Mouse (Mus musculus) intestine, embryonic 16.5 days (tissue): ENCODE results near the gene Dgcr8. TPM values are rescaled to one million over a fixed set of nuclear protein-coding genes. Genes with fewer than 3 reads are reported as not detected.
A peak's percentile ranks its signal among the peaks of the same experiment; 100 is the strongest.
"Not testable (repeated sequence)": the region's sequence is repeated elsewhere in the genome, so short reads cannot be mapped to it uniquely, and the experiment has no call there.

Experiments
- ATAC-seq: fragments of 200-750 bp; cut with Nextera tagmentation; 2 replicates; pipeline ENCODE4 v1.8.0; 2017; ENCODE audit warnings: moderate TSS enrichment, moderate library complexity
- H3K27ac ChIP-seq: fragments of 300-500 bp; sonication (generic); 2 replicates; pipeline ENCODE4 v1.5.1; 2014; ENCODE audit warnings: mild to moderate bottlenecking, low read length
- H3K27me3 ChIP-seq: fragments of 300-500 bp; sonication (generic); replicated peaks from 2 replicates; pipeline ENCODE4 v1.6.1; 2014; ENCODE audit warnings: low read length, control low read depth, mixed read lengths; ENCODE audit not compliant: control insufficient read depth, insufficient read depth
- H3K36me3 ChIP-seq: fragments of 300-500 bp; sonication (generic); 2 replicates; pipeline ENCODE4 v1.6.1; 2014; ENCODE audit warnings: low read length, control low read depth; ENCODE audit not compliant: control insufficient read depth, insufficient read depth
- H3K4me1 ChIP-seq: fragments of 300-500 bp; sonication (generic); 2 replicates; pipeline ENCODE4 v1.6.1; 2014; ENCODE audit warnings: low read length, control low read depth, mixed read lengths; ENCODE audit not compliant: control insufficient read depth, insufficient read depth
- H3K4me2 ChIP-seq: fragments of 300-500 bp; sonication (generic); 2 replicates; pipeline ENCODE4 v1.6.1; 2014; ENCODE audit warnings: low read depth, low read length, control low read depth
- H3K4me3 ChIP-seq: fragments of 300-500 bp; sonication (generic); 2 replicates; pipeline ENCODE4 v1.5.1; 2014; ENCODE audit warnings: mild to moderate bottlenecking, low read length
- H3K9ac ChIP-seq: fragments of 300-500 bp; sonication (generic); 2 replicates; pipeline ENCODE4 v1.6.1; 2014; ENCODE audit warnings: low read depth, low read length
- H3K9me3 ChIP-seq: fragments of 300-500 bp; sonication (generic); 2 replicates; pipeline ENCODE4 v1.6.1; 2016; ENCODE audit warnings: low read length, control low read depth; ENCODE audit not compliant: control insufficient read depth
- WGBS: fragments of 180-500 bp; shearing (Covaris S2); extraction: QIAGEN DNeasy Blood & Tissue Kit; methylation state at CpG from one replicate; pipeline ENCODE4 v1.1.7; 2014; 5-methylcytosine and 5-hydroxymethylcytosine counted together
- polyA plus RNA-seq: library from polyadenylated mRNA; unstranded; fragments of >200 nt; fragmentation: Nextera tagmentation; extraction: Ambion mirVana; gene quantifications from 2 replicates; pipeline ENCODE4 v1.2.1, GENCODE M21; 2015

Dgcr8 gene
- polyA plus RNA-seq, 1 experiment from 2014 or later = 18.9 TPM

DNA sequence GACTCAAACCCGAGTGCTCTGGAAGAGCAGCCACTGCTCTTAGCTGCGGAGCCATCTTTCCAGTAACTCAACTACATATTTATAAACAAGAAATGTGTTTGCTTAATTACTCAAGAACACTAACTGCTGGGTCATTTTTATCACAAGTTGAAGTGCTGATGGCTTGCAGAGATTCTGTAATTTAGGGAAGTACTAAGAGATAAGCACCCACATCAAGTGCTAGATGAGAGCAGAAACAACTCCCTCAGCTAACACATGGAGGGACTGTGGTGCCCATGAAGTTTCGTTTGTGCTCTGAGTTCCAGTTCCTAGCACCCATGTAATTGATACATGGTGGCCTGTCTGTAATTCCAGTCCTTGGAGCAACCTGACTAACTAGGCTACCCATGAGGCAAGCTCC lies 29.9 kb upstream of the Dgcr8 start:
- Histone ChIP-seq H3K9me3 (no peaks in the 10 kb centered on the region), H3K27me3 (no peaks in the 10 kb centered on the region), H3K4me1 (no peaks in the 10 kb centered on the region), H3K4me2 (no peak overlapping the region), H3K9ac (no peak overlapping the region), H3K27ac (no peak overlapping the region), H3K36me3 (peaks cover 4% of the 10 kb centered on the region; the same call in 1 of the 2 replicates), H3K4me3 (no peak overlapping the region)
- no peak for ATAC-seq
- 78% methylated on average over 3 of the region's 3 CpGs for WGBS

DNA sequence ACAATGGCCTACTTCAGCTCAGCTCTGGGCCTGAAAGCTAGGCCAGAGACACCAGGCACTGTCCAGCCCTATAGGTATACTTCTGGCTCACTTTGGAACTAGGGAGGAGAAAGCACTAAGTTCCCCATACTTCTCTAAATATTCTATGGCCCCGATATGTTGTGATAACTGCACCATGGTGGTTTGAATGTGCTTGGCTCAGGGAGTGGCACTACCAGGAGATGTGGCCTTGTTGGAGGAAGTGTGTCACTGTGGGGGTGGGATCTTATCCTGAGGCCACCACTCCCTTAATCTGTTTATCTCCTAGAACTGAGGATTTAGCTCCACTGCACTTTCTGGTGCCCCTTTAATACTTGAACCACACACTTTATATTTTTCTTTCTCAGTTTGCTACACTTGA lies 19.1 kb upstream of the Dgcr8 start:
- ATAC-seq = no peak
- Histone ChIP-seq H3K27ac (no peak overlapping the region), H3K27me3 (no peaks in the 10 kb centered on the region), H3K4me3 (no peak overlapping the region), H3K9ac (no peak overlapping the region), H3K9me3 (no peaks in the 10 kb centered on the region), H3K4me2 (no peak overlapping the region), H3K36me3 (peaks cover 10% of the 10 kb centered on the region; the same call in 1 of the 2 replicates), H3K4me1 (no peaks in the 10 kb centered on the region)
- 90% methylated on average over 1 of the region's 1 CpGs for WGBS

DNA sequence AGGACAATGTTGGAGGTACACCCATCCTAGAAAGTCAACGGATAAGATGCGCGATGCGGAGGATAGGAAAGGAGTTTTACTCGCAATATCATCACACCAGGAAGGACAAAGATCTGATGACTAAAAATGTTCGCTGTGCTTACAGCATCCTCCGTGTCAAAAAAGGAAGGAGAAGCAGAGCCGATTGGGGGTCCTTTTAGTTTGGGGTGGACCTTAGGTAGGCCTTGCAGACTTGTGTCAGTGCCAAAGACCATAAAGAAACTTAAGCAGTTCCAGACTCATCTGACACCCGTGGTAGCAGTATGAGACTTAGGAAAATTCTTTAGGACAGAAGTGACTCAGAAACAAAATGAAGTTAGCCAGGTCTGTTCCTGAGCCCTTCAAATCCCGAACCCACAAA lies 568 bp upstream of the Dgcr8 start:
- Histone ChIP-seq H3K9ac (peak overlapping the region; percentile 53), H3K4me3 (peak overlapping the region; percentile 97), H3K4me2 (peak overlapping the region; percentile 45), H3K4me1 (peaks cover 22% of the 10 kb centered on the region)
- H3K27ac ChIP-seq, H3K36me3 ChIP-seq, H3K27me3 ChIP-seq, H3K9me3 ChIP-seq: not testable (repeated sequence)
- ATAC-seq = peak; percentile 2
- WGBS = 2% methylated on average over 9 of the region's 10 CpGs

GRCm38 (mm10) chr16:18288581-18289061 lies 425 bp downstream of the Dgcr8 start:
- Histone ChIP-seq H3K4me2 (peak overlapping the region; percentile 85), H3K27me3 (no peaks in the 10 kb centered on the region), H3K4me1 (peaks cover 22% of the 10 kb centered on the region), H3K27ac (peak overlapping the region; percentile 91), H3K9me3 (no peaks in the 10 kb centered on the region), H3K4me3 (peak overlapping the region; percentile 97), H3K9ac (peak overlapping the region; percentile 96), H3K36me3 (peaks cover 8% of the 10 kb centered on the region)
- ATAC-seq = peak; percentile 95
- under 1% methylated on average over 29 of the region's 31 CpGs for WGBS

DNA sequence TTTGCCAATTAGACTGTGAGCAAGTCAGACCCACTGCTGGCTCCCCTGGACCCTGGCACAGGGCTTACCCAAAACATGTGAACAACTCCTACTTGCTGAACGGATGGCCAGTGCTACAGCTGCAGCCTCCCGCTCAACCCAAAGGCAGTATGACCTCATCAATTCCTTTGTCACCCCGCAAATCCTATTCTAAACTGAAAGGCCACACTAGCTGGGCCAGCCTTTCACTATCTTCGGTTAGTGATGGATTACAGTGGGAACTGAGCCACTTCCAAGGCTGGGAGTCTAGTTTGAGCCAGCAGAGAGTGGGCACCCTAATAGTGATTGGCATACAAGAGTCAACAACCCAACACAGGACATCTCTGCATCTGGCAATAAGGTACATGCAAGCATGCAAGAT lies 880 bp downstream of the Dgcr8 start:
- WGBS = 0% methylated on average over 4 of the region's 4 CpGs
- H3K36me3 ChIP-seq = peaks cover 12% of the 10 kb centered on the region

GRCm38 (mm10) chr16:18275166-18275565 lies 13.9 kb downstream of the Dgcr8 start:
- no peaks in the 10 kb centered on the region for H3K4me1 ChIP-seq
- no peak overlapping the region for H3K4me2 ChIP-seq
- peaks cover 26% of the 10 kb centered on the region for H3K36me3 ChIP-seq
- H3K27me3 ChIP-seq = no peaks in the 10 kb centered on the region
- no peak for ATAC-seq
- 81% methylated on average over 2 of the region's 2 CpGs for WGBS
- no peaks in the 10 kb centered on the region for H3K9me3 ChIP-seq
- no peak overlapping the region for H3K9ac ChIP-seq
- no peak overlapping the region for H3K4me3 ChIP-seq
- H3K27ac ChIP-seq = no peak overlapping the region

More for the DNA sequence above, 880 bp downstream of the Dgcr8 start:
- Histone ChIP-seq H3K4me2 (peak overlapping the region; percentile 85), H3K9me3 (no peaks in the 10 kb centered on the region), H3K27me3 (no peaks in the 10 kb centered on the region), H3K27ac (no peak overlapping the region), H3K9ac (peak overlapping the region; percentile 96), H3K4me3 (peak overlapping the region; percentile 97), H3K4me1 (peaks cover 22% of the 10 kb centered on the region)
- no peak for ATAC-seq

DNA sequence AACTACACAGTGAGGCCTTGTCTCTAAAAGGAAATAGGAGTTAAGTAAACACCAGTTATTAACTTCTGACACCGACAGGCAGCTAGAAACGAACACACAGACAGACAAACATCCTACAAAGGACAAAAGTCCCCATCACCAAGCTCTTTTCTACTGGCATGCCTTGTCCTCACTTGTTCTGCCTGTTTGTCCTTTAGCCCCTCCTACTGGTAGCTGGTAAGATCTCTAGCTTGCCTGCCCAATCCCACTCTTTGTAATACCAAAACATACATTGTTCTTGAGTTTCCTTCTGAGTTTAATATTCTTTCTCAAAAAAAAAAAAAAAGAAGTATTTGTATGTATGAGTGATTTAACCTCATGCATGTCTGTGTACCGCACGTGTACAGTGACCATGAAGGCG lies 20.9 kb downstream of the Dgcr8 start:
- no peak overlapping the region for H3K9ac ChIP-seq
- no peak overlapping the region for H3K4me3 ChIP-seq
- no peak overlapping the region for H3K27ac ChIP-seq
- no peaks in the 10 kb centered on the region for H3K9me3 ChIP-seq
- H3K27me3 ChIP-seq = no peaks in the 10 kb centered on the region
- peaks cover 18% of the 10 kb centered on the region; the same call in 1 of the 2 replicates for H3K36me3 ChIP-seq
- ATAC-seq = no peak
- H3K4me2 ChIP-seq = no peak overlapping the region
- no peaks in the 10 kb centered on the region for H3K4me1 ChIP-seq
- 84% methylated on average over 5 of the region's 5 CpGs for WGBS

- Histone ChIP-seq H3K4me1 (no peaks in the 10 kb centered on the region), H3K27ac (no peak overlapping the region), H3K9ac (no peak overlapping the region), H3K4me3 (no peak overlapping the region), H3K4me2 (no peak overlapping the region), H3K27me3 (no peaks in the 10 kb centered on the region), H3K36me3 (peaks cover 19% of the 10 kb centered on the region), H3K9me3 (no peaks in the 10 kb centered on the region)
- ATAC-seq = no peak
- WGBS = 87% methylated on average over 2 of the region's 2 CpGs
Observed at GRCm38 (mm10) chr16:18265024-18265423, 24.0 kb downstream of the Dgcr8 start.

- WGBS = 94% methylated on average over 2 of the region's 2 CpGs
- Histone ChIP-seq H3K27ac (no peak within 1 kb of the TSS), H3K27me3 (no peaks in the 10 kb centered on the region), H3K4me3 (no peak within 1 kb of the TSS), H3K4me1 (no peaks in the 10 kb centered on the region), H3K9ac (no peak within 1 kb of the TSS), H3K9me3 (no peaks in the 10 kb centered on the region), H3K4me2 (no peak within 1 kb of the TSS), H3K36me3 (peaks cover 20% of the 10 kb centered on the region)
- ATAC-seq = no peak
Observed at GRCm38 (mm10) chr16:18258221-18258620, 30.8 kb downstream of the Dgcr8 start, which contains the start of gene Gm49776. Gene Gm49776 (minus strand): TSS chr16:18258321.

DNA sequence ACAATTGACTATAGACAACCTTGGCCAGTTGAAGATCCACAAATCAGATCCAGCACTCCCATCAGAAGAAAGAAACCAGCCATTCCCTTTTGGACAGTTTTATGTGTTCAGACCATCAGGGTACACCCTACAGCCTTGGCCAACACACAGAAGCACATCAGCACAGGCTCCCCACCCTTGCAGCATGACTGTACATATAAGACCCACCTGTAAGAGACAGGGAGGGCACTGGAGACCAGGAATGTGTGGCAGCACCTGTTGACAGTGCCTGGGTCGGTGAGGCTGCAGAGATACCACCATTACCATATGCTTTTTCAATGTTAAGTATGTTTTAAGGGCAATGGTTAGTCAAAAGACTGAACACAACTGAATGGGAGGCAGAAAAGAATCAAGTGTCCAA lies 35.2 kb downstream of the Dgcr8 start:
- peaks cover 24% of the 10 kb centered on the region for H3K36me3 ChIP-seq
- no peak for ATAC-seq
- H3K27ac ChIP-seq = no peak overlapping the region
- no peaks in the 10 kb centered on the region for H3K9me3 ChIP-seq
- no peaks in the 10 kb centered on the region for H3K27me3 ChIP-seq
- H3K4me2 ChIP-seq = no peak overlapping the region
- no peak overlapping the region for H3K4me3 ChIP-seq
- WGBS = 77% methylated on average over 1 of the region's 1 CpGs
- no peak overlapping the region for H3K9ac ChIP-seq
- peaks cover 24% of the 10 kb centered on the region for H3K4me1 ChIP-seq
